ENCODE assay signal across 8 mouse cellular contexts in genomic region chr15:43782126-43782632, GRCm38 (mm10).
DNase-seq lines count a peak whose midpoint lies in the region; ATAC-seq and TF ChIP-seq lines count a peak whose summit lies in the region.
"Not testable (repeated sequence)": the region's sequence is repeated elsewhere in the genome, so short reads cannot be mapped to it uniquely, and the experiment has no call there.

No protein-coding gene starts in this region.

- DNase-seq in brain, embryonic 14.5 days (ENCODE audit: low read depth) = peak; percentile 79
- DNase-seq in cerebellum, postnatal 10 days = peak; percentile 36 to 47
- DNase-seq in forebrain, embryonic 14.5 days (ENCODE audit: low spot score) = peak; percentile 70
- DNase-seq in layer of hippocampus, adult 11-12 months (ENCODE audit: low spot score) = peak; percentile 18
- DNase-seq in layer of hippocampus, adult 9-11 months = peak; percentile 34
- peak; percentile 13 for DNase-seq in right cerebral cortex, postnatal 4 days

- not testable (repeated sequence) for H3K4me1 ChIP-seq in forebrain, embryonic 14.5 days (ENCODE audit: control insufficient read depth, insufficient read depth, low read length); forebrain, embryonic 16.5 days (replicated peaks; ENCODE audit: control insufficient read depth, insufficient read depth, low read length)

- not testable (repeated sequence) for H3K9me3 ChIP-seq in forebrain, embryonic 14.5 days (replicated peaks; ENCODE audit: control insufficient read depth, low read length); forebrain, embryonic 16.5 days (ENCODE audit: control insufficient read depth, low read length)

- not testable (repeated sequence) for H3K9ac ChIP-seq in forebrain, embryonic 14.5 days (ENCODE audit: low read length); forebrain, embryonic 16.5 days (replicated peaks; ENCODE audit: low read depth, low read length)

- H3K27ac ChIP-seq in forebrain, embryonic 14.5 days (ENCODE audit: low read depth, low read length) = not testable (repeated sequence)
- H3K27ac ChIP-seq in forebrain, embryonic 16.5 days (ENCODE audit: low read length) = peak overlapping the region; percentile 71

- H3K4me3 ChIP-seq in forebrain, embryonic 14.5 days (ENCODE audit: low read depth, low read length); forebrain, embryonic 16.5 days (replicated peaks; ENCODE audit: low read length): not testable (repeated sequence)

- H3K36me3 ChIP-seq in forebrain, embryonic 14.5 days (ENCODE audit: control insufficient read depth, insufficient read depth, low read length); forebrain, embryonic 16.5 days (ENCODE audit: control insufficient read depth, insufficient read depth): not testable (repeated sequence)

- peak; percentile 95 for ATAC-seq in forebrain, embryonic 14.5 days
- ATAC-seq in forebrain, embryonic 16.5 days = peak; percentile 95
- peak; percentile 38; the same call in 1 of the 2 replicates for ATAC-seq in frontal cortex, adult (ENCODE audit: low TSS enrichment)

- not testable (repeated sequence) for TF ChIP-seq POLR2A in brain, embryonic 14.5 days (IDR thresholded peaks at IDR 0.05; ENCODE audit: borderline replicate concordance, extremely low read depth, insufficient read depth, insufficient read length, poor library complexity, severe bottlenecking)

- WGBS in forebrain, embryonic 14.5 days = 63% methylated on average over 3 of the region's 3 CpGs
- 45% methylated on average over 3 of the region's 3 CpGs for WGBS in forebrain, embryonic 16.5 days

- H3K4me2 ChIP-seq in forebrain, embryonic 14.5 days (ENCODE audit: low read length); forebrain, embryonic 16.5 days (ENCODE audit: low read length): not testable (repeated sequence)

- TF ChIP-seq CTCF in brain, embryonic 14.5 days (IDR thresholded peaks at IDR 0.05; ENCODE audit: borderline replicate concordance, extremely low read depth, insufficient read depth, insufficient read length) = not testable (repeated sequence)

- H3K27me3 ChIP-seq in forebrain, embryonic 14.5 days (replicated peaks; ENCODE audit: control insufficient read depth, insufficient read depth, low read length); forebrain, embryonic 16.5 days (replicated peaks; ENCODE audit: control insufficient read depth, insufficient read depth, low read length): not testable (repeated sequence)

Comparison
In these comparisons a context has a peak if more than half of its experiments do, and no peak if none do; other contexts are left out.
1. DNase-seq: peak in every context shown above with its lines; median percentile 79 in brain, embryonic 14.5 days; 70 in forebrain, embryonic 14.5 days; 42 in cerebellum, postnatal 10 days; 34 in layer of hippocampus, adult 9-11 months; 18 in layer of hippocampus, adult 11-12 months; 13 in right cerebral cortex, postnatal 4 days.
2. ATAC-seq: peak in every context shown above with its lines; median percentile 95 in forebrain, embryonic 14.5 days; 95 in forebrain, embryonic 16.5 days; 38 in frontal cortex, adult.